Mouse (Mus musculus): ENCODE results near the gene Ppp2r5b.

Gene Ppp2r5b

DNA sequence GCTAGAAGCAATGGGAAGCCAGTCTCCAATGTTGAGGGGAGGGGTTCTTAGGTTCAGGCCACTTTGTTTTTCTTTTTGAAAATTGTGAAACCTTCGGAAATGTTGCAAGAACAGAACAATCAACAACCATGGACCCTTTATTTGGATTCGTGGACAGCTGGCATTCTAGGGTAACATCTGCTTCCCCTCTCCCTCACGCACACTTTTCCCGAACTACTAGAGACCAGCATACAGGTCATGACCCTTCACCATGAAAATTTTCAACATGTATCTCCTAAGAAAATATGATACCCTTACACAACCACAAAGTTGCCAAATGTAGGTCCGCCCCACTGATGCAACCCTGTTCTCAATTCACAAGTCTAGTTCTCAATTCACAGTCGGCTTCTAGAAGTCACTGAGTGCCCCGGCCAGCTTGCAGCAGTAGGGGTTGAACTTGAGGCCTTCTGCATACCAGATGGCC lies 33.0 kb upstream of the Ppp2r5b start:
- DNase-seq: no peak

GRCm38 (mm10) chr19:6268170-6268528 lies 32.5 kb upstream of the Ppp2r5b start:
- DNase-seq: peak in 1 of 2 experiments; percentile 91

DNA sequence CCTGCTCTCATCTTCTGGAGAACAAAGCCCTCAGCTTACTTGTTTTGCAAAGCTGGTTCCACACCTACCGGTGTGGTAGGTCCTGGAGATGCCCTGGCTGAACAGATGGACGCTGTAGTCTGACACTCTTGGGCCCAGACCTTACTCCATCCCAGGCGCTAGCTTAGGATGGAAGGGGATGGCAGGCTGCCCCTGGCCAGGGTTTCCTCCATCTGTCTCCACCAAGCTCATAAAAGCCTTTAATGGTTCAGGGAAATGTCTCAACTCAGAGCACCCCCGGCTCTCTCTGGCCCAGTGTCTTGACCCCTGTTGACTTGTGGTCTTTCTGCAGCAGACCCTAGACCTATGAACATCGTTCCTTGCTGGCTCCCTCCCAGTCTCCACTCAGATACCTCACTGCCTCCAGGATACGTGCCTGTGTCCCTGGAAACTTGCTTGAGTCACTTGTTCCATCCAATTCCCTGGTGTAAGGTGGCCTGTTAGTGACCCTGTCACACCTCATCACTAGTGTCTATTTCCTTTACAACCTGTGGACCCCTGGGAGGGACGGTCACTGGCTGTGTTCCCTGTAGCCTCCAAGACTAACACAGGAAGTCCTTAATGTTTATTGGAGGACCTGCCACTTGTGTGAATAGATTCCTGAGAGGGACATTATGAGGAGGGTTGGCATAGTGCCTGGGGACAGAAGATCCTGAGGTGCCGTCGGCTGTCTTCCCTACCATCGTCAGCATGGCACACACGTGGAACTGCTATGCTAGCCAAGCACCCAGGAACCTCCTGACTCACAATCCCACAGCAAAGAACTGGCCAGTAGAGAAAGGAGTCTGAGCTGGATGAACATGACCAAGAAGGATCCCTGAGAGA lies 31.9 kb upstream of the Ppp2r5b start:
- DNase-seq: peak; percentile 95 to 96

DNA sequence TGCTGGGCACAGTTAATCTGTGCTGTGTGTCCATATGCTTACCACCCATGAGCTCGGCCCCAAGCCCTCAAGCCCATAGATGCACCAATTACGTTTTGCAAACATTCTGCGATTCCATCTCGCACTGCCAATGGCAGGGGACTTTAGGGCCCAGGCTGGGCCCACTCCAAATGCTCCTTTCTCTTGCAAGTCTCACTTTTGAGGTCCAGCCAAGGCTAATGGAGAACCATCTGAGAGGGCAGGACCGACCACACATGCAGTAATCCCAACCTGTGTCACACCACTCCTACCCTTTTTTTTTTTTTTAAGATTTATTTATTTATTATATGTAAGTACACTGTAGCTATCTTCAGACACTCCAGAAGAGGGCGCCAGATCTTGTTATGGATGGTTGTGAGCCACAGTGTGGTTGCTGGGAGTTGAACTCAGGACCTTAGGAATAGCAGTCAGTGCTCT lies 30.1 kb upstream of the Ppp2r5b start:
- peak; percentile 53 to 60 for DNase-seq

DNA sequence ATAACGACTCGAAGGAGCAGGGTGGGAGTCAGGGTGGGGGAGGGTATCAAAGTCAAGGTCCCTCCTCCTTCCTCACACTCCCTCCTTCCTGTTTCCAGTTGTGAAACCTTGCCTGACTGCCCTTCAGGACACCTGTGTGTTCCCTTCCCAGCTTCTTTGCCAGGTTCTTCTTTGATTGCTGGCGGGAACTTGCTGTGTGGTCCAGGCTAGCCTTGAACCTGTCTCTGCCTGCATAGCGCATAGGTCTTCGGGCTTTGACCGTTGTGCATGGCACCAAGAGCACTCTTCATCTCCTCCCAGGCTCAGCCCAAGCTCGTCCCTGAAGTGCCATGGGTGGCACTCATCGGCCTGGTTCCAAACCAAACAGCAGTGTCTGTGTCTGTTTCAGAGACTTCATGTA lies 29.3 kb upstream of the Ppp2r5b start:
- DNase-seq: no peak

DNA sequence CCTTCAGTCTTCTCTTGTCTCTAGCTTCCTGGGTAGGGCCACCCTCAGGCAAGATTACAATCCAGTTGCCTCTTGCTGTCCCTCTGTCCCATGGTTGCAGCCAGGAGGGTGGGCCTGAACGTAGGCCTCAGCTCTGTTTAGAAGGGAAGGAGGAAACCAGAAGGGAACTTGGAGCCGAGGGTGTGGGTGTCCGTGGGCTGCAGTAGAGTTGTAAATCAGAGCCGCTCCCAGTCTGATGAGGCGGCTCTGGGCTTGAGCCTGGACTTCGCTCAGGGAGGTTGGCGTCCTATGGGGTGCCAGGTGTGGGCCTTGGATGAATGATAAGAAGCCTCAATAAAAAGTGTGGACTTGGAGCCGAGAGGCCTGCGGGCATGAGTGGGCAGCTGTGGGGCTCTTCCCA lies 28.5 kb upstream of the Ppp2r5b start:
- peak in 1 of 2 experiments; percentile 45 for DNase-seq

DNA sequence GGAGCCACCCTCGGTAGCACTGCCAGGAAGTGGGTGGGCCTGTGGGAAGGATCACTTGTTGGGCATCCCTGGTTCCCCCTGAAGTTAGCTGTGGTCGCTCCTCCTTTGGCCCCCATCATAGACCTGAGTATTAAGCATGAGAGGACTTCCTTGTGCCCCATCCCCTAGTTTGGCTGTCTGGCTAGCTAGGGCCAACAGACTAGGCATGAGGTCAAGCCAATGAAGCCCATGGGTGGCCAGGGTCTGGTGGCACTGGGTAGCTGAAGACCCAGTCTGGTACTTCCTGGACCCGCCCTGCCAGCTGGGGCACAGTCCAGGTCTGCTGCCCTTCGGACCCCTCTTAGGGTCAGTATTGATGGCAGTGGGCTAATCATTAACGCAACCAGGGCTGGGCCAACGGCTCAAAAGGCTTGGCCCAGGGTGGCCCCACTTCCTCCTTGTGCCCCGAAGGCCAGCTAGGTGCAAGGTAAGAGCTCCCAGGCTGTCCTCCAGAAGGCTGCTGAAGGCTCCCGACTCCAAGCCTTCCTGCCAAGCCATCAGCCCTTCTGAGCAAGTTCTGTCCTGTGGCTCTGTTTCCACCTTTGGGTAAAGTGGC lies 27.3 kb upstream of the Ppp2r5b start:
- peak in 1 of 2 experiments; percentile 37 for DNase-seq

GRCm38 (mm10) chr19:6262222-6262621 lies 26.6 kb upstream of the Ppp2r5b start:
- peak; percentile 89 to 90 for DNase-seq

DNA sequence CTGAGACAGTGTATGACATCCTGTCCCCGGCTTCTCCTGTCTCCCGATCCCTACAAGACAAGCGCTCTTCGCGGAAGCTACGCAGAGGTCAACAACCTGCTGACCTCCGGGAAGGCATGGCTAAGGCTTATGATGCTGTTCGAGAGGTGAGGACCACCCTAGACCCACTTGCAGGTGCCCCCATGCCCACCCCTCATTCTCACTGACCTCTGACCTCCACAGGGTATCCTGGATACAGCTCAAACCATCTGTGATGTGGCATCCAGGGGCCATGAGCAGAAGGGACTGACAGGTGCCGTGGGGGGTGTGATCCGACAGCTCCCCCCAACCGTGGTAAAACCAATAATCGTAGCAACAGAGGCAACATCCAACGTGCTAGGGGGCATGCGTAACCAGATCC lies 25.7 kb upstream of the Ppp2r5b start:
- DNase-seq: no peak

DNA sequence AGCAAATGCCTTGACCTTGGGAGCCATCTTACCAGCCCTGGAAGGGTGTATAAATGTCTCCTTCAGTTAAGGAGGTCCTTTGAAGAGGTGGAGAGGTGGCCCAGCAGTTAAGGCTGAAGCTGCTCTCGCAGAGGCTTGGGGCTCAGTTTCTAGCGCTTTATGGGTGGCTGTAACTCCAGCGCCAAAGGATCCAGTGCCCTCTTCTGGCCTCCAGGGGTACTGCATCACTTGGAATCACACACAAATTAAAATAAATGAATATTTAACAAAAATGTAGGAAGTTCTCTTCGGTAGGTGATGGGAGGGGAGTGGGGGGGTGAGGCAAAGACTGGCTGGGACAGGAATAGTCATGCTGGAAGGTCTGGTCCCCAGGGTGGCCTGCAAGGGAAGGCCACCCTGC lies 25.3 kb upstream of the Ppp2r5b start:
- DNase-seq: peak in 1 of 2 experiments; percentile 15

GRCm38 (mm10) chr19:6260428-6260827 lies 24.8 kb upstream of the Ppp2r5b start:
- DNase-seq: peak; percentile 31 to 67

DNA sequence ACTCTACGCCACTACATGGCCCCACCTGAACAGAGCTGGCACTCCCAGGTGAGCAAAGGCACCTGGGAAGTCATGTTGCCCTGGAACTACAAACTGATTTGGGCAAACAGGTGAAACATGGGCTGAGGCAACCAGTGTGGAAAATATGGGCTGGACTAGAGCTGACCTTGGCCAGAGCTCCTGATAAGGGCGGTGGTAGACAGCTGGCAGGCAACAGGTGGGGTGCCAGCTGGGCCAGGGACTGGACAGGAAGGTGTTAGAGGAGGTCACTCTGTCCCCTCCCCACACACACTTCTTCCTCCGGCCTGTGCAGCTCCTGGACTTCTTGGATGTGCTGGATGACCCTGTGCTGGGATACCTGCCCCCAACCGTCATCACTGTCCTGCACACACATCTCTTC lies 17.3 kb upstream of the Ppp2r5b start:
- no peak for DNase-seq

DNA sequence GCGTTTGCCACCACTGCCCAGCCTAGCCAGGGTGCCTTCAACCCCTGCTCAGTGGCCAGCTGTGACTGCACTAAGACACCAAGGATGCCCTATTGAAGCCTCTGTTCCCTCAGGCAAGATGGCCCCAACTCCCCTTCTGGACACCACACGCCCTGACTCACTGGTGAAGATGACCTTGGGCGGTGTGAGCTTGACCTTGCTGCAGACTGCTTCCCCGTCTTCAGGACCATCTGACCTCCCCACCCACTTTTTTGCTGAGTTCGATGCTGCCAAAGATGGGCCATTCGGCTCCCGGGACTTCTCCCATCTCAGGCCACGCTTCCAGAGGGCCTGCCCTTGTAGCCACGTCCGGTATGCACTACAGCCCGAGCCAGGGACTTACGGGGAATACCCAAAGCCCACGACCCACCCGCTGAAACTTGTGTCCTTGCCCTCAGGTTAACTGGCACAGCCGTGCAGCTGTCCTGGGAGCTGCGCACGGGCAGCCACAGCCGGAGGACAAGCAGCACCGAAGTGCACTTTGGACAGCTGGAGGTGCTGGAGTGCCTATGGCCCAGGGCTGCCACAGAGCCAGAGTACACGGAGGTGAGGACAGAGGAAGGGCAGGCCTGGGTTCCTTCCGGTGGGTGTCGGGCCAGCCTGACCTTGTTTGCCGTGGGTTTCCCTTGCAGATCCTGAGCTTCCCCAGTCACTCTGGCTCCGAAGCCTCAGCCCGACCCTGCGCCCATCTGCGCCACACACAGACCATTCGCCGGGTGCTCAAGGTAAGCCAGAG lies 12.0 kb upstream of the Ppp2r5b start:
- DNase-seq: no peak

- no peak for DNase-seq
These were observed 10.1 kb upstream of the Ppp2r5b start for GRCm38 (mm10) chr19:6245806-6246205.

- peak in 1 of 2 experiments; percentile 9 for DNase-seq
These were observed 7.6 kb upstream of the Ppp2r5b start for GRCm38 (mm10) chr19:6243226-6243625.

DNA sequence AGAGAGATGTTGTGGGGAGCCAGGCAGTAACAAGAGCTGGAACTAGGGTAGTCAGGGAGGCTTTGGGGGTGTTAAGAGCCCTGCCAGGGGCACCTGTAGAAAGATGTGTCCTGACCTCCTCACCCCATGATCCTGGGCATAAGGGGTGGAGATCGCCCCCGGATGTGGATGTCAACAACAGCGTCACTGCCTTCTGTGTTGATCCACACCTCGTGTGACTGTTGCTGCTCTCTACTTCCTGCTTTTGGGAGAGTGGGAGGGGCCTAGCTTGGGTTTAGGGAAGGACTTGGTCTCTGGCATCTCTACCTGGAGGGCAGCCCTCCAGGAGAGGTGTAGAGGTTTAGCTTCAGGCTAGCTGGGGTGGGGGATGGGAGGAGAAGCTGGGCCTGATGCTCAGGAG lies 6.6 kb upstream of the Ppp2r5b start:
- peak; percentile 34 to 63 for DNase-seq

GRCm38 (mm10) chr19:6241274-6242107 lies 5.8 kb upstream of the Ppp2r5b start, which contains the start of gene Atg2a:
Gene Atg2a (plus strand): TSS chr19:6241668.
- peak; percentile 97 to 99 for DNase-seq

DNA sequence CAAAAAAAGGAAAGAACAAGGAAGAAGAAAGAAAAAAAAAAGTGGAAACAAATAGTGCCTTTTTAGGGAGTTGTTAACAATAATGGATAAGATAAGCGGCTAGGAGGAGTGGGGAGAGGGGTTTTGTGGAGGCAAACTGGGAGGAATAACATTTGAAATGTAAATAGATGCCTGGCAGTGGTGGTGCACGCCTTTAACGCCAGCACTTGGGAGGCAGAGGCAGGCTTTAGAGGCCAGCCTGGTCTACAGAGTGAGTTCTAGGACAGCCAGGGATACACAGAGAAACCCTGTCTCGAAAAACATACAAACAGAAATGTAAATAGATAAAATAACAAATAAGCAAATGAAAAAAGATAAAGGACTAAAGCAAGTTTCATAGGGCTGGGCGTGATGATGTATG lies 5.1 kb upstream of the Ppp2r5b start:
- DNase-seq: peak in 1 of 2 experiments; percentile 22

- DNase-seq: peak in 1 of 2 experiments; percentile 12
These were observed 4.5 kb upstream of the Ppp2r5b start for GRCm38 (mm10) chr19:6240136-6240535.

- DNase-seq: no peak
These were observed 3.1 kb upstream of the Ppp2r5b start for GRCm38 (mm10) chr19:6238740-6239139.

DNA sequence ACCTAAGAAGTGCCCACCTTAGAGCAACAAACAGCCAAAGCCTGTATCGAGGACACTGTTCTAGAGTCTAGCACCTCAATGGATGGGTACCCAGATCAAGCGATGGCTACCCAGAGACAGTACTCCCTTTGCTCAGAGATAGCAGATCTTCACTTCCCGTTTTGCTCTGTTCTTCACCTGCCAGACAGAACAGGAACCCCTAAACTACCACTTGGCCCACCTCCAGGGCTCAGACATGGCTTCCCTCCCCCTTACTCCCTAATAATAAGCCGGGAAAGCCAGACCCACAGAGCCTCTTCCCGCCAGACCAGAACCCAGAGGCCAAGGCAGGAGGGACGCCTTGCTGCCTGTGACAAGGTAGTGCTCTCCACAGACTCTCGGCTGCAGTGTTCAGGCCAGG lies 1.2 kb upstream of the Ppp2r5b start:
- peak; percentile 25 to 54 for DNase-seq

GRCm38 (mm10) chr19:6236053-6236441 lies 375 bp upstream of the Ppp2r5b start:
- DNase-seq: peak; percentile 93 to 96
